Mouse (Mus musculus): ENCODE measurements around the gene Abcc8. TPM values are rescaled to one million over a fixed set of nuclear protein-coding genes. Genes with fewer than 3 reads are reported as not detected.
"Not testable (repeated sequence)": the region's sequence is repeated elsewhere in the genome, so short reads cannot be mapped to it uniquely, and the experiment has no call there.

Gene Abcc8
- polyA plus RNA-seq, 1 experiment from 2014 or later = 7.6 TPM

DNA sequence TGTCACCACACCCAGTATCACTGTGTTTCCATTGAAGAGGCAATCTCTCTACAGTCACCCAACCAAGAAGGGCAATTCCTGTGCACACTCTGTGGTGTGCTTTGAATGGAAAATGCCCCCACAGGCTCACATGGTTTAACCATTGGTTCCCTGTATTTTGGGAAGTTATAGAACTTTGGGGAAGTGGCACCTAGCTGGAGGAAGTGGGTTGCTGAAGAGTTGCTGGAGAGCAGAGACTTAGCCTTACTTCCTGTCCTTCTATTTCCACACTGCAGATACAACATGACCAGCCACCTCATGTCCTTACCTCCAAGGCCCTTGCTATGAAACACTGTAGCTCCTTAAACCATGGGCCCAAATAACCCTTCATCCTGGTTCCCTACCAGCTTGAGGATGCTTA is 4.4 kb upstream of the Abcc8 start:
- ATAC-seq = no peak
- H3K9ac ChIP-seq = no peak overlapping the region
- peaks cover 9% of the 10 kb centered on the region for H3K4me1 ChIP-seq (replicated peaks)
- peaks cover 18% of the 10 kb centered on the region for H3K27me3 ChIP-seq (replicated peaks)
- no peak overlapping the region for H3K4me2 ChIP-seq (replicated peaks)
- no peak overlapping the region for H3K4me3 ChIP-seq (replicated peaks)
- no peak overlapping the region for H3K27ac ChIP-seq
- no peaks in the 10 kb centered on the region for H3K36me3 ChIP-seq
- H3K9me3 ChIP-seq = no peaks in the 10 kb centered on the region

DNA sequence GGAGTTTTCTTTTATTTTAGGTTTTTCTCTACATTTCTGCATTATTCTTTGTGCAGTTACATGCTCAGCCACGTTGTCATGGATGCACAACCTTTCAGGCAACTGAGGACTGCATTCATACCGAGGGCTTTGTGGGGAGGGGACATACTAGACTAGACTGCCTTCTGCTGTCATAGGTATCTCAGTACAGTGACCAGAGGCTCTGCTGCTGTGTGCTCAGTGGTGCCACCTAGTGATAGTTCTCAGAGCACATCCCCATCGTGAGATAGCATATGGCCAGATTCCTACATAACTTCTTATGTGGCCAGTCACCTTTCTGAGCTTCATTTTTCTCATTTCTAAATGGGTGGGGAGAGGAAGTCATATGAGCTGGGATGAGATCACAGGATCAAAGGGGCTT is 1.8 kb upstream of the Abcc8 start:
- ATAC-seq = peak; percentile 62; the same call in 1 of the 2 replicates
- H3K4me2 ChIP-seq (replicated peaks) = no peak overlapping the region
- WGBS = 7% methylated on average over 3 of the region's 3 CpGs

DNA sequence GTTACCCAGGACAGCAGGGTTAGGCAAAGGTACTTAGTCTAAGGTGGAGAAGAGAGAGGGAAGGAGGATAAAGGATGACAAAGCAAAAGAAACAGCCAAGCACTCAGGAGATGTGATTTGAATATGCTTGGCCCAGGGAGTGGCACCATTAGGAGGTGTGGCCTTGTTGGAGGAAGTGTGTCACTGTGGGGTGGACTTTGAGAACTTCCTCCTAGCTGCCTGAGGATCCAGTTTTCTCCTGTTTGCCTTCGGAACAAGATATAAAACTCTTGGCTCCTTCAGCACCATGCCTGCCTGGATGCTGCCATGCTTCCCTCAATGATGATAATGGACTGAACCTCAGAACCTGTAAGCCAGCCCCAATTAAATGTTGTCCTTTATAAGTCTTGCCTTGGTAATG is 10.9 kb downstream of the Abcc8 start:
- not testable (repeated sequence) for H3K27ac ChIP-seq; H3K4me1 ChIP-seq (replicated peaks); H3K27me3 ChIP-seq (replicated peaks); H3K4me3 ChIP-seq (replicated peaks); H3K9ac ChIP-seq; H3K36me3 ChIP-seq; H3K4me2 ChIP-seq (replicated peaks); H3K9me3 ChIP-seq
- ATAC-seq = peak; percentile 76
- WGBS = 82% methylated on average over 1 of the region's 1 CpGs

More for the DNA sequence above, 1.8 kb upstream of the Abcc8 start:
- Histone ChIP-seq H3K9ac (no peak overlapping the region), H3K36me3 (no peaks in the 10 kb centered on the region), H3K4me1 (replicated peaks) (peaks cover 10% of the 10 kb centered on the region), H3K9me3 (no peaks in the 10 kb centered on the region), H3K4me3 (replicated peaks) (no peak overlapping the region), H3K27ac (no peak overlapping the region), H3K27me3 (replicated peaks) (peaks cover 30% of the 10 kb centered on the region)

DNA sequence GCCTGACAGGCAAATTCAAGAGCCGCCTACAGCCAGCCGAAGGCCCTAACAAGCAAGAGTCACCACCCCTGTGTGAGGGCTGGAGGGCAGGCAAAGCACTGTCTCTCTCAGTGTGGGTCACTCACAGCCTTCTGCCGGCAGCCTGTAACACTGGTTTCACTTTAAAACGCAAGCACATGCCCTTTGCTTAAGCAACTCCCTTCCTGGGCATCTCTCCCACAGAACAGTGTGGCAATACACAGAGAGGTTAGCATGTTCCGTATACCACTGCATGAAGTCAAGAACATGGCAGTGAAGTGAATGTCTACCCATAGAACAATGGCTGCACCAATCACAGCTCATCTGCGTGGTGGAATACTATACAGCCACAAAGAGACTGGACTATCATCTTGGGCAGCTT is 11.4 kb downstream of the Abcc8 start:
- no peak for ATAC-seq
- no peaks in the 10 kb centered on the region for H3K27me3 ChIP-seq (replicated peaks)
- H3K4me2 ChIP-seq (replicated peaks) = no peak overlapping the region
- no peaks in the 10 kb centered on the region for H3K4me1 ChIP-seq (replicated peaks)
- H3K4me3 ChIP-seq (replicated peaks) = no peak overlapping the region
- H3K9me3 ChIP-seq = no peaks in the 10 kb centered on the region
- H3K27ac ChIP-seq = no peak overlapping the region
- H3K9ac ChIP-seq = no peak overlapping the region
- H3K36me3 ChIP-seq = no peaks in the 10 kb centered on the region
- 87% methylated on average over 6 of the region's 6 CpGs for WGBS

DNA sequence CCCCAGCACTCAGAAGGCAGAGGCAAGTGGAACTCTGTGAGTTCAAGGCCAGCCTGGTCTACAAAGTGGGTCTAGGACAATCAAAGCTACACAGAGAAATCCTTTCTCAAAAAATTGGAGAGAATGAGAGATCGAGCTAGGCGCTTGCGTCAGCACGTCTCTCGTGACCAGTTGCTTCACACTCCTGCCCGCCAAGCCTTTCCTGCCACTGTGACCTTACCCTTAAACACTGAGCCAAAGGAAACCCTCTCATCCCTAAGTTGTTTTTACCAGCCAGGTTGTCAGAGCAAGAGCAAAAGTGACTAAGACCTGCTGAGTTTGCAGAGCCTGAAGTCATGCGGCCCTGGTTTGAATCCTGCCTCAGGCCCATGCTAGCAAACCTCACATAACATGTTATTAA is 11.9 kb downstream of the Abcc8 start:
- H3K36me3 ChIP-seq = no peaks in the 10 kb centered on the region
- no peaks in the 10 kb centered on the region for H3K27me3 ChIP-seq (replicated peaks)
- H3K9ac ChIP-seq = no peak overlapping the region
- no peak overlapping the region for H3K4me2 ChIP-seq (replicated peaks)
- H3K27ac ChIP-seq = no peak overlapping the region
- H3K9me3 ChIP-seq = no peaks in the 10 kb centered on the region
- H3K4me3 ChIP-seq (replicated peaks) = no peak overlapping the region
- H3K4me1 ChIP-seq (replicated peaks) = no peaks in the 10 kb centered on the region
- 92% methylated on average over 7 of the region's 7 CpGs for WGBS
- no peak for ATAC-seq

DNA sequence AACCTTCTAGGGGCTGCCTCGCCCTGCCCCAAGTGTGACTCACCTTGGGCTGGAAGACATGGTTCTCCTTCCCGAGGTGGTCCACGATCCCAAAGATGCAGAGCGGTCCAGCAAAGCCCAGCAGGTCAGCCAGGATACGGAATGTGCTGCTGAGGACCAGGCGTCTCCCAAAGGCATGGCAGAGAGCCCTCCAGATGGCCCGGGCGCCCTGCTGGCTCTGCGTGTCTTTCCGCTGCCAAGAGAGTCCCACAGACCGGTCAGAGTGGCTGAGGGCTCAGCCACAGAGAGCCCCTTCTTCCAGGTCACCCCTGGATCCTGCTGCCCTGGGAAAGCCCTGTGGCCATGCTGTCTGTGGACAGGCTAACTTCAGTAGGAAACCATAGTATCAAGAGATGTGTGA is 14.0 kb downstream of the Abcc8 start:
- no peak overlapping the region for H3K9ac ChIP-seq
- no peaks in the 10 kb centered on the region for H3K27me3 ChIP-seq (replicated peaks)
- H3K4me1 ChIP-seq (replicated peaks) = no peaks in the 10 kb centered on the region
- H3K36me3 ChIP-seq = no peaks in the 10 kb centered on the region
- ATAC-seq = no peak
- 93% methylated on average over 11 of the region's 11 CpGs for WGBS
- H3K27ac ChIP-seq = no peak overlapping the region
- no peaks in the 10 kb centered on the region for H3K9me3 ChIP-seq
- no peak overlapping the region for H3K4me2 ChIP-seq (replicated peaks)
- no peak overlapping the region for H3K4me3 ChIP-seq (replicated peaks)

DNA sequence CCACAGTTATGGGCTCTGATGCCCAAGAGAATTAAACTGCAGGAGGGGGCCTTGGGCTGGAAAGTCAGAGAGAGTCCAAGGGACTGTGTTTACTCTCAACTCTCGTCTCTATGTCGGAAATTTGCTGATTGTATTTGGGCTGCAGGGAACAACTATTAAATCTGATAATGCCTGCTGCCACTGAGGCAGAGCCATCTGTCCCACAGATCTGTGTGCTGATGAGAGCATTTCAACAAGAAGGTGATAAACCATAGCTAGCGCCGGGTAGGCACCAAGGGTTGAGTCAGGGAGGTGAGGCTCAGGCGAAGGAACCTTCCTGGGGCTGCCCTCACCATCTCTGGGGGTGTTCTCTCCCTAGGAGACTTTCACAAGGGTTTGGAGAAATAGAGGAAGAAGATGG is 17.1 kb downstream of the Abcc8 start:
- Histone ChIP-seq H3K4me3 (replicated peaks) (no peak overlapping the region), H3K36me3 (no peaks in the 10 kb centered on the region), H3K4me2 (replicated peaks) (no peak overlapping the region), H3K4me1 (replicated peaks) (no peaks in the 10 kb centered on the region), H3K27me3 (replicated peaks) (no peaks in the 10 kb centered on the region), H3K9me3 (no peaks in the 10 kb centered on the region), H3K27ac (no peak overlapping the region), H3K9ac (no peak overlapping the region)
- ATAC-seq = no peak
- WGBS = 58% methylated on average over 5 of the region's 5 CpGs

DNA sequence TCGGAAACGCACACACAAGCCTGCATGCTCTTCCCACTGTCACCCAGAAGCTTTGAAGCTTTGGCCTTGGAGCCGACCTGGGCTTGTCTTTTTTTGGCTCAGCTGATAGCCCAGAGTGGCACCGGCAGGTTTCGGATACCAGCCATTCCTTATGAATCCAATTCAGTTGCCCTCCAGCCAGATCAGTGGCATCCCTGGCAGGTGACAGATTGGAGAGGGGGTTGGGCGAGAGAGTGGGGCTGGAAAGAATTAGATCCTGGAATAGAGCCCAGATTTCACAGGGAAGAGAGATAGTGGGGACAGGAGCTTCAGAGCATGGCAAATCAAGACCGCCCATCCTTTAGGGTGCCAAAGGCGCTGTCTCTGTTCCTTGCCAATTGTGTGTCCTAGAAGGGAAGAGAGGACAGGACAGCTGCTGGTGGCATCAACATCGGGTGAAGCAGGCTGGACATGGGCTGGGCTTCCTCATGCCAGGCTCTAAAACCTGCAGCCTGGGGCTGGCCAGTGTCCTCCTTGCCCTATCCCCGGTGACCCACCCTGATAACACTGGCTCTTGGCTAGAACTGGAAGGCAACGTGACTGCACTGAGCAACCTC is 17.6 kb downstream of the Abcc8 start:
- no peaks in the 10 kb centered on the region for H3K36me3 ChIP-seq
- no peak for ATAC-seq
- no peaks in the 10 kb centered on the region for H3K4me1 ChIP-seq (replicated peaks)
- WGBS = 78% methylated on average over 11 of the region's 11 CpGs
- H3K27me3 ChIP-seq (replicated peaks) = no peaks in the 10 kb centered on the region
- H3K4me2 ChIP-seq (replicated peaks) = no peak overlapping the region
- no peak overlapping the region for H3K9ac ChIP-seq
- no peak overlapping the region for H3K4me3 ChIP-seq (replicated peaks)
- H3K9me3 ChIP-seq = no peaks in the 10 kb centered on the region
- no peak overlapping the region for H3K27ac ChIP-seq

DNA sequence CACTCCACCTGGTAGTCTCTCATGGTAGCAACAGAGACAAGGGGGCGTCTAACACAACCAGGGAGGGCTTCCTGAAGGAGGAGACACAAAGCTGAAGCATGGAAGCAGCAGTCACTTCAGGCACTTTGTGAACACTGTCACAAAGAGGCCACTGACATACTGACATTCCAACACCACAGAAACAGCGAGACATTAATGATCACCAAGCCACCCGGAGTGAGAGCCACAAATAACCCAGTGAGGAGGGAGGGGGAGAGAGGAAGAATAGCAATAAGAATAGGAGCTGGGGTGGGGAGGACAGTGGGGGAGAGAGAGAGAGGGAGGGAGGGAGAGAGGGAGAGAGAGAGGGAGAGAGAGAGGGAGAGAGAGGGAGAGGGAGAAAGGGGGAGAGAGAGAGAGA is 18.2 kb downstream of the Abcc8 start:
- H3K27me3 ChIP-seq (replicated peaks) = no peaks in the 10 kb centered on the region
- H3K4me2 ChIP-seq (replicated peaks) = no peak overlapping the region
- WGBS = 35% methylated on average over 3 of the region's 3 CpGs
- H3K27ac ChIP-seq = no peak overlapping the region
- no peaks in the 10 kb centered on the region for H3K4me1 ChIP-seq (replicated peaks)
- H3K36me3 ChIP-seq = no peaks in the 10 kb centered on the region
- H3K9me3 ChIP-seq = no peaks in the 10 kb centered on the region
- ATAC-seq = no peak
- no peak overlapping the region for H3K4me3 ChIP-seq (replicated peaks)
- no peak overlapping the region for H3K9ac ChIP-seq

DNA sequence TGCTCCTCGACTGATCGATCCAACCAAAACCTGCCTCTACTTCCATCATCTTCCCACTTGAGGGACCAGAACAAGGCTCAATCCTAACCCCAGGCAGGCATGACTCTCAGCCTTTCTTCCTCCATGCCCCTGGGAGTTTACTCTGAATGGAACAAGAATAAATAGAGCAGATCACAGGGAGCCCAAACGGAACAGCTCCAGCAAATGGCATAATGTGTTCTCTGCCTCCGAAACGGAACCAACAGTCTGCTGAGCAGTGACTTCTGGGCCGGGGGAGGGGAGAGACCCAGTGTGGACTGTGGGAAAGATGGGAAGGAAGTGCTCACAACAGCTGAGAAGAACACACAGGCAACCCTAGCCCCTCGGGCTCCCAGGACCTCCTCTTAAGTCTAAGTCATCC is 22.1 kb downstream of the Abcc8 start:
- Histone ChIP-seq H3K4me3 (replicated peaks) (no peak overlapping the region), H3K27me3 (replicated peaks) (no peaks in the 10 kb centered on the region), H3K4me2 (replicated peaks) (no peak overlapping the region), H3K9ac (no peak overlapping the region), H3K9me3 (no peaks in the 10 kb centered on the region), H3K27ac (no peak overlapping the region), H3K36me3 (no peaks in the 10 kb centered on the region), H3K4me1 (replicated peaks) (no peaks in the 10 kb centered on the region)
- 67% methylated on average over 7 of the region's 7 CpGs for WGBS
- no peak for ATAC-seq

DNA sequence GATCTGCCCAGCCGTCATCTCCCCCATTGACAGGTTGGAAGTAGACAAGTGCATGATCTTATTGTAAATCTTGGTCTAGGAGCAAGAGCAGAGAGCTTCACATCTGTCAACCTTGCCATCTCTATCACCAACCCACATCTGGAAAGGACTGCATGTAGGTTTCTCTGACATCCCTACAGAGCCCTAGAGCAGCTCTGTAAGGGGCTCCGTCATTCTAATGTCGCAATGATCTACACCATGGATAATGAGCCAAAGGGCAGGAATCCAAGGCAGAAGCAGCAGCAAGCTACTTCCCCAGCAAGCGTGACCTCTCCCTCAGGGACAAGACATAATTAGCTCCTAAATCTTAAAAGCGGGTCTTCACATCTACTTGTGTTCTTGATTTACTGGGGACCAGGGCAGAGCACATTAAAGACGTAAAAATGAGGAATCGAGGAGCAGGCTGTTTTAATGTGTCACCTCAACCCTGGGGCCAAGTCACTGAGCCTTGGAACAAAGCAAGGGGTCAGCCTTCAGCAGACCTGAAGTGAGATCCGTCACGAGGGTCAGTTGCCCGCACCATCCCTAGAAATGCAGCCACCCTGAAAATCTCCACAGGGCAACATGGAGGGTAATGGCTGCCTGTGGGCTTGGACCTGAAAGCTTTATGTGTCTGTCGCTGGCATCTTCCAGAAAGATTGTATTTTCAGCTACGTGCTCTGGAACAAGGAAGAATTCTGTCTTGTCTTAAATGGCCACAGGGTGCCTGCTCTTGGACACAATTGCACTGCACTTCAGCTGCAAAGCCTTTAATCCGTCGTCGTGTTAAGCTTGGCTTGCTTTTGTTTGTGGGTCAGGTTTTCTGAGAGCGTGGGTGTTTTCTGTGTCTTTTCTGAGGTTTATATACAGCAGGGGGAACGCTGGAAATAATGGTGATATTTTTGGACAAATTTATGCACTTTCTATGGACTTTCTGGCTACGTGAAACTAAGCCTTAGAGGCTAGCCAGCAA is 25.0 kb downstream of the Abcc8 start:
- Histone ChIP-seq H3K4me3 (replicated peaks) (no peak overlapping the region), H3K27ac (no peak overlapping the region), H3K27me3 (replicated peaks) (no peaks in the 10 kb centered on the region), H3K4me2 (replicated peaks) (no peak overlapping the region), H3K36me3 (no peaks in the 10 kb centered on the region), H3K9me3 (no peaks in the 10 kb centered on the region), H3K9ac (no peak overlapping the region), H3K4me1 (replicated peaks) (no peaks in the 10 kb centered on the region)
- 76% methylated on average over 18 of the region's 18 CpGs for WGBS
- ATAC-seq = no peak

DNA sequence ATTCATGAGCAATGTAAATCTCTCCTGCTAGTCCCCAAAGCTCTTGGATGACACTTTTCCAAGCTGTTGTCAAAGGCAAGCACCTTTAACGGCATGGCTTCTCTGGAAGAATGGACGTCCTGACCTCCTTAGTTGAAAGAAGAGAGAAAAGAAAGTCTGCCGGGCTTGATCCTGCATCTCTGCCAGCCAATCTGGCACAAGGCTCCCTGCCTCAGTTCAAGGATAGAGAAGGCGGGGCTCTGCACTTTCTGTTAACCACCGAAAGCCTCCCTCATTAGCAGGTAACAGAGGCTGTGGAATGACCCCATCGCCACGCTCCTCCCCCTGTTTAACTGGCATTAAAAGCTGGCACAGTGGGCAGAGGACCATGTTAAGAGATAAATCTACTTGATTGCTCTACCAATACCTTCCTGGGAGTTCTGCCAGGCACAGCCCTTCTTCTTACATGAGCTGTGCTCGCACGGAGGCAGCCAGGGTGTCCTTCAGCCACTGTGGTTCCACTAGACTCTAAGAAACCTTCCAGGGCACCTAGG is 26.9 kb downstream of the Abcc8 start:
- H3K4me3 ChIP-seq (replicated peaks) = no peak overlapping the region
- H3K4me2 ChIP-seq (replicated peaks) = no peak overlapping the region
- no peak overlapping the region for H3K9ac ChIP-seq
- H3K9me3 ChIP-seq = no peaks in the 10 kb centered on the region
- H3K4me1 ChIP-seq (replicated peaks) = no peaks in the 10 kb centered on the region
- H3K27me3 ChIP-seq (replicated peaks) = no peaks in the 10 kb centered on the region
- ATAC-seq = no peak
- no peaks in the 10 kb centered on the region for H3K36me3 ChIP-seq
- 72% methylated on average over 9 of the region's 9 CpGs for WGBS
- no peak overlapping the region for H3K27ac ChIP-seq
